Mouse (Mus musculus): ENCODE results near the gene Krt16.

- no peak for TF ChIP-seq POLR2A (IDR thresholded peaks at IDR 0.05; ENCODE audit: extremely low read depth, insufficient read depth, low read length)
- no peak for TF ChIP-seq CTCF (IDR thresholded peaks at IDR 0.05; ENCODE audit: extremely low read depth, insufficient read depth, low read length)
Observed at GRCm38 (mm10) chr11:100274719-100275118, 26.0 kb upstream of the Krt16 start.
